Mouse (Mus musculus) adrenal gland (tissue): ENCODE measurements around the gene Secisbp2.

ENCODE experiments used
- intact Hi-C: fragments of 180-260 bp; cut with DNase I; formaldehyde crosslinking; loops from one replicate; pipeline ENCODE4 v1.15.1; 2025

Gene Secisbp2

GRCm38 (mm10) chr13:51681076-51681475, 29.6 kb downstream of the Secisbp2 start:
- intact Hi-C loops, result no loop called here

- intact Hi-C loops, result no loop called here
Observed at GRCm38 (mm10) chr13:51681634-51682033, 30.1 kb downstream of the Secisbp2 start.

GRCm38 (mm10) chr13:51685290-51685966, 33.9 kb downstream of the Secisbp2 start:
- intact Hi-C loops, result no loop called here

GRCm38 (mm10) chr13:51686966-51687365, 35.5 kb downstream of the Secisbp2 start:
- intact Hi-C loops, result no loop called here

- intact Hi-C loops, result no loop called here
Observed at GRCm38 (mm10) chr13:51688688-51689087, 37.2 kb downstream of the Secisbp2 start.

- intact Hi-C loops, result no loop called here
Observed at GRCm38 (mm10) chr13:51696481-51696880, 45.0 kb downstream of the Secisbp2 start.

- intact Hi-C loops, result no loop called here
Observed at GRCm38 (mm10) chr13:51697455-51697854, 46.0 kb downstream of the Secisbp2 start.

- intact Hi-C loops, result no loop called here
Observed at GRCm38 (mm10) chr13:51697897-51698296, 46.4 kb downstream of the Secisbp2 start.

GRCm38 (mm10) chr13:51698318-51698717, 46.8 kb downstream of the Secisbp2 start:
- intact Hi-C loops, result no loop called here

- intact Hi-C loops, result no loop called here
Observed at GRCm38 (mm10) chr13:51703893-51704292, 52.4 kb downstream of the Secisbp2 start.

GRCm38 (mm10) chr13:51705882-51706854, 54.7 kb downstream of the Secisbp2 start:
- intact Hi-C loops, result no loop called here

GRCm38 (mm10) chr13:51710738-51711137, 59.2 kb downstream of the Secisbp2 start:
- intact Hi-C loops, result no loop called here

GRCm38 (mm10) chr13:51712022-51712421, 60.5 kb downstream of the Secisbp2 start:
- intact Hi-C loops, result no loop called here

GRCm38 (mm10) chr13:51716350-51717263, 65.1 kb downstream of the Secisbp2 start:
- intact Hi-C loops, result no loop called here

GRCm38 (mm10) chr13:51719256-51719655, 67.8 kb downstream of the Secisbp2 start:
- intact Hi-C loops, result no loop called here

GRCm38 (mm10) chr13:51720556-51720955, 69.1 kb downstream of the Secisbp2 start:
- intact Hi-C loops, result loop anchor here (10.0 kb wide), 1 partner anchor 64 kb away; no protein-coding TSS in a partner anchor

- intact Hi-C loops, result loop anchor here (10.0 kb wide), 1 partner anchor 62 kb away; no protein-coding TSS in a partner anchor
Observed at GRCm38 (mm10) chr13:51723114-51723513, 71.6 kb downstream of the Secisbp2 start.

- intact Hi-C loops, result loop anchor here (10.0 kb wide), 1 partner anchor 60 kb away; no protein-coding TSS in a partner anchor
Observed at GRCm38 (mm10) chr13:51724566-51724965, 73.1 kb downstream of the Secisbp2 start.

- intact Hi-C loops, result loop anchor here (10.0 kb wide), 1 partner anchor 59 kb away; no protein-coding TSS in a partner anchor
Observed at GRCm38 (mm10) chr13:51725446-51725845, 73.9 kb downstream of the Secisbp2 start.

- intact Hi-C loops, result loop anchor here (10.0 kb wide), 1 partner anchor 59 kb away; no protein-coding TSS in a partner anchor
Observed at GRCm38 (mm10) chr13:51725926-51726574, 74.6 kb downstream of the Secisbp2 start.
